Mouse (Mus musculus) E14TG2a.4 (cell line): ENCODE results near the gene Dnajb11.

Source experiments
- H3K27me3 ChIP-seq: 2 replicates; pipeline ENCODE4 v1.6.1; 2014; ENCODE audit warnings: low read length, control low read depth; ENCODE audit not compliant: insufficient read depth
- H3K36me3 ChIP-seq: 2 replicates; pipeline ENCODE4 v1.6.1; 2014; ENCODE audit warnings: low read length, control low read depth; ENCODE audit not compliant: insufficient read depth
- H3K4me1 ChIP-seq: replicated peaks from 2 replicates; pipeline ENCODE4 v1.6.1; 2014; ENCODE audit warnings: low read depth, low read length, control low read depth
- H3K4me3 ChIP-seq: replicated peaks from 2 replicates; pipeline ENCODE4 v1.5.1; 2014; ENCODE audit warnings: mild to moderate bottlenecking, low read length
- H3K9me3 ChIP-seq: 2 replicates; pipeline ENCODE4 v1.6.1; 2014; ENCODE audit warnings: low read length, control low read depth
- CTCF ChIP-seq: conservative IDR thresholded peaks from 2 replicates; pipeline ENCODE4 v1.5.1; 2014; ENCODE audit warnings: low read length
- NANOG ChIP-seq: IDR thresholded peaks from 2 replicates; pipeline ENCODE4 v1.6.1; 2014; ENCODE audit warnings: borderline replicate concordance, low read length, mixed read lengths
- POU5F1 ChIP-seq: IDR thresholded peaks from 2 replicates; pipeline ENCODE4 v1.6.1; 2014; ENCODE audit warnings: low read length, borderline replicate concordance

Dnajb11 gene

DNA sequence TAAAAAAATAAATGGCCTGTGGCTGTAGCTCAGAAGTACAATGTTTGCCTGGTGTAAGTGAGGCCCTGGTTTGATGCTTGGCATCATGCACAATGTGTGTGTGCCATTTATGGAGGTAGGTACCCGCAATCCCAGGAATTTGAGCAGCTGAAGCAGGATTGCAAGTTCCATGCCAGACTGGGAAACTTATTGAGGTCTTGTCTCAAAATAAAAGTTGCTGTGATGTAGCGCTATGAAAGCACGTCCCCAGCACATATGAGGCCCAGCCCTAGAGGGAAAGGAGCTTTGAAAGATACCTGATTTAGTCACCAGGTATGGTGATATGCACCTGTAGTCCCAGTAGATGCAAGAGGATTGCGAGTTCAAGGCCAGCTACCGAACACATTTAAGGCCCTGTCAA is 64.1 kb downstream of the Dnajb11 start:
- no peak for TF ChIP-seq POU5F1
- TF ChIP-seq NANOG: no peak
- TF ChIP-seq CTCF: no peak
- Histone ChIP-seq H3K27me3 (no peaks in the 10 kb centered on the region), H3K4me1 (peaks cover 34% of the 10 kb centered on the region), H3K36me3 (no peaks in the 10 kb centered on the region), H3K4me3 (no peak overlapping the region), H3K9me3 (no peaks in the 10 kb centered on the region)

DNA sequence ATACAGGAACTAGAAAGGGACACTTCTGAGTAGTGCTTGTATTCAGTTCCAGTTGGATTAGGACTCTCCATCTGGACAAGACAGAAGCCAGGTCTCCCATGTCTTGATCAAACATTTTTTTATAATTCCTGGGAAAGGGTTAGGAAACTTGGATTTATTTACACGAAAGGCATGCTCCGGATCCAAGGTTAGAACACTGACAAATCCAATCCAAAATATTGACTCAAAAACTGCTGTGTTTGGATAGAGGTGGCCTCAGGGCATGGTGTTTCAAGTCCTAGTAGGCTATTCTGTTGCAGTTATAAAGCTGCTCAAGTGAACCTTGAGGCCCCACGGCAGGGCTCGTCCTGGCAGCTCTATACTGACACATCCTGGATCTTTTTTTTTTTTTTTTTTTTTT is 64.8 kb downstream of the Dnajb11 start:
- Histone ChIP-seq H3K27me3 (no peaks in the 10 kb centered on the region), H3K36me3 (no peaks in the 10 kb centered on the region), H3K9me3 (no peaks in the 10 kb centered on the region), H3K4me1 (peaks cover 32% of the 10 kb centered on the region), H3K4me3 (no peak overlapping the region)
- TF ChIP-seq NANOG (no peak), CTCF (no peak), POU5F1 (no peak)
